Mouse (Mus musculus): ENCODE measurements at regions not wholly inside any gene's neighbourhood (a gene's known extent, or its start where the extent isn't known, plus 50 kb on each side); places are given as distances from the start of the nearest gene placed in this dataset.

DNA sequence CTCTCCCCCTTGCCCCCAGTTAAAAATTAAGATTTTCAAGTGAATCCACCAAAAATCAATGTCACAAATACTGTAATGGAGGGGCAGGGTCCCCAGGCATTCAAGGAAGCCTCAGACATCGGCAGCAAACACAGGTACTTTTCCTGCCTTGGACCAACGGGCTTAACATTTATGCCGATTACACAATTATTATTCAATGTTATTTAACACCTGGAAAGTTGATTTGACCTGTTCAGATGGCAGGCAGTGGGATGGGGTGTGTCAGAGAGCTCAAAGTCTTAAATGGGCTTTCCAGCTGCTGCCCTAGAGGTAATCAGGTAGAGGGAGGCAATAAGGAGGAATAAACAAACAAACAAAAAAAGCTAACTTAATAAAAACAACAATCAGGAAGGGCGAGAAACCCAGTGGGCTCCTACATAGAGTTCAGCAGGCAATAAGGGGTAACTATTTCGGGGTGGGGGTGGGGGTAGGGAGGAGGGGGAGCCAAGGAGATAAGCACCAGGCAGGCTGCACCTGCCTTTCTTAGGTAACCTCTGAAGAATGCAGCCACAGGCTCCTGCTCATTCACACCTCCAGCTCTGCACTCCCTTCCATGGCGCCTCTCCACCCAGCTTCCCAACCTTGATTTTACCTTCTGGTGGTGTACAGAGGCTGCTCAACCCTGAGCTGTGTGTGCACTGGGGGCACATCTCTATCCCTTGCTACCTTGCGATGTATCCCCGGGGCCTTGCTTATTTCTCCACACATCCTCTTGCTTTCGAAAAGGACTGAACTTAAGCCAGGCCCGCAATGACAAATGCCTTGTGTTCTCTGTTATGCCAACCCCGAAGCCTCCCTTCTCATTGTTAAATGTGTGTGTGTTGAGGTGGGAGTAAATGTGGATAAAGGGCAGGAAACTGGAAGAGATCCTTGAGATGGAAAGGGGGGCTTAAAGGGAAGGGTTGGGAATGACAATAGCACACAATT, 168.9 kb upstream of the Id2 start:
- H3K36me3 ChIP-seq (ENCODE audit: control insufficient read depth, insufficient read depth, low read length): no peaks in the 10 kb centered on the region
- no peaks in the 10 kb centered on the region for H3K27me3 ChIP-seq (ENCODE audit: control insufficient read depth, insufficient read depth, low read length)
- H3K27ac ChIP-seq (ENCODE audit: low read depth, low read length): no peak overlapping the region
- no peak for ATAC-seq (ENCODE audit: low FRiP score, low TSS enrichment)
- no peak overlapping the region for H3K4me2 ChIP-seq (replicated peaks; ENCODE audit: low read depth, low read length)
- H3K9me3 ChIP-seq (ENCODE audit: control insufficient read depth, low read length): no peaks in the 10 kb centered on the region
- 48% methylated on average over 11 of the region's 11 CpGs for WGBS
- H3K4me3 ChIP-seq (ENCODE audit: low read length): no peak overlapping the region
- H3K9ac ChIP-seq (ENCODE audit: low read depth, low read length): no peak overlapping the region
- peaks cover 17% of the 10 kb centered on the region for H3K4me1 ChIP-seq (ENCODE audit: control insufficient read depth, insufficient read depth, low read length)

DNA sequence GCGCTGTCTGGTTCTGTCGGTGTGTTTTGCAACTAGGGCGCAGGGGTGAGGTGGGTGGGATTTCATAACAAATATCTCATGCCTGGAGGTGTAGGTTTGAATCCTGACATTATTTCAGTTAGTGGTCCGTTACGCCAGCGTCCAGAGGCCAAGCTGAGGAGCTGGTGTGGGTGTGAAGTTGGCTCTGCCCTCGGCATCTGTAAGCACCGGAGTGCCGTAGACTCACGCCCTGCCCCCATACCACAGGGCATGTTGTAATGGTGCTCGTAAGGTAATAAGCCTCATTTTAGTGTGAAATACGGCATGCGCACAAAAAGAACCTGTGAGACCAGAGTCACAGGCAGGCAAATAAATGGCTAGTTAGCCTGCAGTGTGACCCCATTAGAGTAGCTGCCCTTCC, 168.1 kb upstream of the Id2 start:
- H3K27ac ChIP-seq (ENCODE audit: low read depth, low read length): no peak overlapping the region
- ATAC-seq (ENCODE audit: low FRiP score, low TSS enrichment): no peak
- H3K36me3 ChIP-seq (ENCODE audit: control insufficient read depth, insufficient read depth, low read length): no peaks in the 10 kb centered on the region
- WGBS: 35% methylated on average over 13 of the region's 13 CpGs
- H3K9me3 ChIP-seq (ENCODE audit: control insufficient read depth, low read length): no peaks in the 10 kb centered on the region
- no peak overlapping the region for H3K4me3 ChIP-seq (ENCODE audit: low read length)
- H3K27me3 ChIP-seq (ENCODE audit: control insufficient read depth, insufficient read depth, low read length): no peaks in the 10 kb centered on the region
- H3K4me1 ChIP-seq (ENCODE audit: control insufficient read depth, insufficient read depth, low read length): peaks cover 17% of the 10 kb centered on the region
- no peak overlapping the region for H3K9ac ChIP-seq (ENCODE audit: low read depth, low read length)
- no peak overlapping the region for H3K4me2 ChIP-seq (replicated peaks; ENCODE audit: low read depth, low read length)

DNA sequence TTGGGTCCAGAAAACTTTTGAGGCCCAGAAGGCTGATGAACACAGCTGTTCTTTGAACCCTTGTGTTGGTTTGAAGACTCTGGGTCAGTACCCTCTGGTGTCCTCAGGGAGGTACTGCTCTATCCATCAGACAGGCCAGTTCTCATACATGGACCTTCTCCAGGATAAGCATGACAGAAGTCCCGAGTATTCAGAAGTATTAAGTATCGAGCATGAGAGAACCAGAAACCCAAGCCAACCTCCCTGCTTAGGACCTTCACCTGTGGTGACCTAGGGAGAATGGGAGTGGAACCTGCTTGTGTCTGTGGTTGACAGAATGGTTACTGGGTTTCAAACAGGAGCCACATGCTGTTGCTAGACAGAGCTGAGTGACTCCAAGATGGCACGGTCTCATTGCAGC, 167.5 kb upstream of the Id2 start:
- ATAC-seq (ENCODE audit: low FRiP score, low TSS enrichment): peak; percentile 56; the same call in 1 of the 2 replicates
- 43% methylated on average over 3 of the region's 3 CpGs for WGBS
- H3K4me1 ChIP-seq (ENCODE audit: control insufficient read depth, insufficient read depth, low read length): peaks cover 17% of the 10 kb centered on the region
- H3K36me3 ChIP-seq (ENCODE audit: control insufficient read depth, insufficient read depth, low read length): no peaks in the 10 kb centered on the region
- no peaks in the 10 kb centered on the region for H3K27me3 ChIP-seq (ENCODE audit: control insufficient read depth, insufficient read depth, low read length)
- no peaks in the 10 kb centered on the region for H3K9me3 ChIP-seq (ENCODE audit: control insufficient read depth, low read length)
- H3K4me3 ChIP-seq (ENCODE audit: low read length): no peak overlapping the region
- no peak overlapping the region for H3K27ac ChIP-seq (ENCODE audit: low read depth, low read length)
- H3K4me2 ChIP-seq (replicated peaks; ENCODE audit: low read depth, low read length): no peak overlapping the region
- H3K9ac ChIP-seq (ENCODE audit: low read depth, low read length): no peak overlapping the region

DNA sequence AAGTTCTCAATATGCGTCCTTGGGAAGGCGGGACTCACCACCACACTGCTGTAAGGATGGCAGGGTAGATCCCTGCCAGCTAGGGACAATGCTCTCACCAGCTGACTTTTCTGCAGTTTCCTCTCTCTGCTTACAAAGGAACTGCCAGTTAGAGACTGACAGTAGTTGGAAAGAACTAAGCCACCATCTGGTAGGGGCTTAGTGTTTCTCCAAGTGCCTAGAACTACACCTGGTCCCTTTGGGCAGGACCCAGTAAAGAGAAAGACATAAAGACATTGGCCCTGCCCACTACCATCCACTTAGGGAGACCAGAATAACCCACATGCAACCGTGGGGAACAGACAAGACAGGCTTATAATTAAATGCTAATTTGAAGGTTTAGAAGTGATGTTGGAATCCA, 165.5 kb upstream of the Id2 start:
- Histone ChIP-seq H3K4me1 (ENCODE audit: control insufficient read depth, insufficient read depth, low read length) (peaks cover 17% of the 10 kb centered on the region), H3K4me2 (replicated peaks; ENCODE audit: low read depth, low read length) (no peak overlapping the region), H3K36me3 (ENCODE audit: control insufficient read depth, insufficient read depth, low read length) (no peaks in the 10 kb centered on the region), H3K9me3 (ENCODE audit: control insufficient read depth, low read length) (no peaks in the 10 kb centered on the region), H3K4me3 (ENCODE audit: low read length) (no peak overlapping the region), H3K27ac (ENCODE audit: low read depth, low read length) (no peak overlapping the region), H3K27me3 (ENCODE audit: control insufficient read depth, insufficient read depth, low read length) (no peaks in the 10 kb centered on the region), H3K9ac (ENCODE audit: low read depth, low read length) (no peak overlapping the region)
- WGBS: 86% methylated on average over 3 of the region's 3 CpGs
- no peak for ATAC-seq (ENCODE audit: low FRiP score, low TSS enrichment)

DNA sequence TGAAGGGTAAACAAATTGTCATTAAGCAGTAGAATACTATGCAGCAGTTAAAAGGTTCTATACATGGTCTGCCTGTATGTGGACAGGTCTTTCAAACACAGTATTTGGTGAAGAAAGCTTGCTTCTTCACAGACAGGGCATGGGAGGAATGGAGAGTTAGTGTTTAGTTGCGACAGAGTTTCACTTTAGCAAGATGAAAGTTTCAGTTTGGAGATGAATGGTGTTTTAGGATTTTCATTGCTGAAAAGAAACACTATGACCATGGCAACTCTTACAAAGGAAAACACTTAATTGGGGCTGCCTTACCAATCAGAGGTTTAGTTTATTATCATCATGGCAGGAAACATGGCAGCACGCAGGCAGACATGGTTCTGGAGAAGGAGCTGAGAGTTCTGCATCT, 162.2 kb upstream of the Id2 start:
- H3K36me3 ChIP-seq (ENCODE audit: control insufficient read depth, insufficient read depth, low read length): no peaks in the 10 kb centered on the region
- ATAC-seq (ENCODE audit: low FRiP score, low TSS enrichment): no peak

DNA sequence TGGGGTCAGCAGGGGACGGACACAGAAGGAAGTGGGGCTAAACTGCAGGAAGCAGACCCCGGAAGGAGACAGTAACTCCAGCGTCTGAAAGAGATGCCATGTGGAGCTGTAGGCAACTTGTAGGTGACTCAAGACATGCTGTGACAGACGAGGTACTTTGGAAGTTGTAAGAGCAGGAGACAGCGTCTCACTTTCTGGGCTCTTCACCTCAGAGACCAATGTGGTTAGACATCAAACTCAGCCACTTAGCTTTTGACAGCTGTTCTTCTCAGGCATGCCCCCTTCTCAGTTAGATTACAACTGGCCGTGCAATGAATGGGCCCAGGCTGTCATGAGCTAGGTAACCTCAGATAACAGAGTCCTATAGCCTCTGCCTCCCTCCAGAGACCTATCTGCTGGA, 159.3 kb upstream of the Id2 start:
- Histone ChIP-seq H3K4me1 (ENCODE audit: control insufficient read depth, insufficient read depth, low read length) (no peaks in the 10 kb centered on the region), H3K27me3 (ENCODE audit: control insufficient read depth, insufficient read depth, low read length) (no peaks in the 10 kb centered on the region), H3K27ac (ENCODE audit: low read depth, low read length) (no peak overlapping the region), H3K36me3 (ENCODE audit: control insufficient read depth, insufficient read depth, low read length) (no peaks in the 10 kb centered on the region), H3K4me3 (ENCODE audit: low read length) (no peak overlapping the region), H3K9me3 (ENCODE audit: control insufficient read depth, low read length) (0 out of 2 replicates have a peak, but pooled peaks cover 4% of the 10 kb centered on the region), H3K9ac (ENCODE audit: low read depth, low read length) (no peak overlapping the region), H3K4me2 (replicated peaks; ENCODE audit: low read depth, low read length) (no peak overlapping the region)
- 67% methylated on average over 6 of the region's 6 CpGs for WGBS
- ATAC-seq (ENCODE audit: low FRiP score, low TSS enrichment): no peak

More for the DNA sequence above, 162.2 kb upstream of the Id2 start:
- 94% methylated on average over 2 of the region's 2 CpGs for WGBS
- Histone ChIP-seq H3K9ac (ENCODE audit: low read depth, low read length) (no peak overlapping the region), H3K4me3 (ENCODE audit: low read length) (no peak overlapping the region), H3K27me3 (ENCODE audit: control insufficient read depth, insufficient read depth, low read length) (no peaks in the 10 kb centered on the region), H3K4me1 (ENCODE audit: control insufficient read depth, insufficient read depth, low read length) (no peaks in the 10 kb centered on the region), H3K27ac (ENCODE audit: low read depth, low read length) (no peak overlapping the region), H3K4me2 (replicated peaks; ENCODE audit: low read depth, low read length) (no peak overlapping the region), H3K9me3 (ENCODE audit: control insufficient read depth, low read length) (no peaks in the 10 kb centered on the region)

DNA sequence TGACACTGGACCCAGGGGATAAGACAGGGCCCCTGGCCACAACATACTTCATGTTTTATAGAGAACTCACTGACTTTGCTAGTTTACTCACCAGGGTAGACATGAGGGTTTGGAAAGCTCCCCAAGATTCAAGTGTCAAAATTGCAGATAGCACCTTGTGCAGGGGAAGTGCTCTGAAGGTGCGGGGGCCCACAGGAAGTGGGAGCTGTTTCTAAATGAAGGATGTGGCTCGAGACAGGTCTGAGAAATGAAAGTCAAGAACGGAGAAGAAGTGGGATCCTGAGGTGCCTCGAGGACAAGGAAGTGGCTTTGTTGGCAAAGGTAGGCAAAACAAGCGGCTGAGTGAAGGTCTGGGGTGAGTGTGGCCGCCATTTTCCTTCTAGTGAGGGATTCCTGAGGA, 157.8 kb upstream of the Id2 start:
- no peaks in the 10 kb centered on the region for H3K36me3 ChIP-seq (ENCODE audit: control insufficient read depth, insufficient read depth, low read length)
- H3K4me3 ChIP-seq (ENCODE audit: low read length): no peak overlapping the region
- no peak for ATAC-seq (ENCODE audit: low FRiP score, low TSS enrichment)
- no peaks in the 10 kb centered on the region for H3K4me1 ChIP-seq (ENCODE audit: control insufficient read depth, insufficient read depth, low read length)
- H3K9me3 ChIP-seq (ENCODE audit: control insufficient read depth, low read length): 0 out of 2 replicates have a peak, but pooled peaks cover 4% of the 10 kb centered on the region
- H3K27me3 ChIP-seq (ENCODE audit: control insufficient read depth, insufficient read depth, low read length): no peaks in the 10 kb centered on the region
- no peak overlapping the region for H3K9ac ChIP-seq (ENCODE audit: low read depth, low read length)
- no peak overlapping the region for H3K4me2 ChIP-seq (replicated peaks; ENCODE audit: low read depth, low read length)
- H3K27ac ChIP-seq (ENCODE audit: low read depth, low read length): no peak overlapping the region
- 84% methylated on average over 6 of the region's 6 CpGs for WGBS

DNA sequence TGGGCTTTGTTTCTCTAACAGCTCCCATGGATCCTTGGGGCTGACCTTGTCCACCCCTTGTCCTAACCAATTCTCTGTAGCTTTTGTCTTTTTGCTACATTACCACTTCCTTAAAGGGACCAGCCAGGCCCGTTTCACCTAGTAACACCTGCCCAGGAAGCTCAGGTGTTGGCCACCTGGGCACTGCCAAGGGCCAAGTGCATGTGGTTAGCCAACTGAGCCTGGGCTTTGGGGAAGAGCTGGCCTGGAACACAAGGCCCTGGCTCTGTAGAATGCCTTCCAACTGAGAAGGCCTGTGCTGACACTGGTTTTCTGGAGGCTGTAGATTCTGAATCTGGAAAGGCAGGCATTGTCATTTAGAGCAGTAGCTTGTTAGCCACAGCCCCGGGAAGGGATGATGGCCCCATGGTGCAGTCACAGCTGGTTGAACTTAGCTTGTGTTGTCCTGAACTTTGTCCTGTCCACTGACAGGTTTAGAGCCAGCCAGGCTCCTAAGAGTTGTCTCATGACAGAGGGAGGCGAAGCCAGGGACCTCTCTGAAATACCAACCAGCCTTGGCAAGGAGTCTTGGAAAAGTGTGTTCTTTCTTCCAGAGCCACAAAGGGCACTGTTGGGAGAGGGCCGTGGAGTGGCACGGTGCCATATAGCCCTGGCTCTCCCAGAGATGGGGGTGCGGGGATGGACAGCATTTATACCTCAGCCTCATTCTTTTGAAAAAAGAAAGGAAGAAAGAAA, 156.0 kb upstream of the Id2 start:
- ATAC-seq (ENCODE audit: low FRiP score, low TSS enrichment): no peak
- Histone ChIP-seq H3K4me2 (replicated peaks; ENCODE audit: low read depth, low read length) (no peak overlapping the region), H3K27ac (ENCODE audit: low read depth, low read length) (no peak overlapping the region), H3K4me1 (ENCODE audit: control insufficient read depth, insufficient read depth, low read length) (peaks cover 12% of the 10 kb centered on the region), H3K36me3 (ENCODE audit: control insufficient read depth, insufficient read depth, low read length) (no peaks in the 10 kb centered on the region), H3K4me3 (ENCODE audit: low read length) (no peak overlapping the region), H3K27me3 (ENCODE audit: control insufficient read depth, insufficient read depth, low read length) (no peaks in the 10 kb centered on the region), H3K9me3 (ENCODE audit: control insufficient read depth, low read length) (0 out of 2 replicates have a peak, but pooled peaks cover 4% of the 10 kb centered on the region), H3K9ac (ENCODE audit: low read depth, low read length) (no peak overlapping the region)
- 76% methylated on average over 6 of the region's 6 CpGs for WGBS
